Mouse (Mus musculus): ENCODE measurements at regions not wholly inside any gene's neighbourhood (a gene's known extent, or its start where the extent isn't known, plus 50 kb on each side); places are given as distances from the start of the nearest gene placed in this dataset.
A peak's percentile ranks its signal among the peaks of the same experiment; 100 is the strongest.

GRCm38 (mm10) chr7:95810096-95810495 lies 360.9 kb upstream of the Tenm4 start:
- no peak for DNase-seq
- intact Hi-C loops (cut with DNase I), result no loop called here

GRCm38 (mm10) chr7:95814865-95815264 lies 356.2 kb upstream of the Tenm4 start:
- no peak for DNase-seq
- intact Hi-C loops (cut with DNase I), result no loop called here

GRCm38 (mm10) chr7:95823539-95823938 lies 347.5 kb upstream of the Tenm4 start:
- intact Hi-C loops (cut with DNase I), result no loop called here
- DNase-seq, result no peak

- intact Hi-C loops (cut with DNase I), result no loop called here
- DNase-seq, result no peak
These were observed 341.2 kb upstream of the Tenm4 start for GRCm38 (mm10) chr7:95829889-95830288.

GRCm38 (mm10) chr7:95834236-95834919 lies 336.7 kb upstream of the Tenm4 start:
- intact Hi-C loops (cut with DNase I), result no loop called here
- no peak for DNase-seq

- intact Hi-C loops (cut with DNase I), result no loop called here
- no peak for DNase-seq
These were observed 330.6 kb upstream of the Tenm4 start for GRCm38 (mm10) chr7:95840476-95840875.

- DNase-seq, result no peak
- intact Hi-C loops (cut with DNase I), result no loop called here
These were observed 321.2 kb upstream of the Tenm4 start for GRCm38 (mm10) chr7:95849874-95850273.

- no peak for DNase-seq
- intact Hi-C loops (cut with DNase I), result no loop called here
These were observed 318.4 kb upstream of the Tenm4 start for GRCm38 (mm10) chr7:95852630-95853029.

GRCm38 (mm10) chr7:95853225-95853812 lies 317.7 kb upstream of the Tenm4 start:
- intact Hi-C loops (cut with DNase I), result no loop called here
- no peak for DNase-seq

- DNase-seq, result no peak
- intact Hi-C loops (cut with DNase I), result no loop called here
These were observed 312.8 kb upstream of the Tenm4 start for GRCm38 (mm10) chr7:95858247-95858646.

- no peak for DNase-seq
- intact Hi-C loops (cut with DNase I), result no loop called here
These were observed 306.8 kb upstream of the Tenm4 start for GRCm38 (mm10) chr7:95864233-95864632.

- DNase-seq, result peak; percentile 11
- intact Hi-C loops (cut with DNase I), result no loop called here
These were observed 305.8 kb upstream of the Tenm4 start for GRCm38 (mm10) chr7:95865270-95865669.

GRCm38 (mm10) chr7:95868753-95869152 lies 302.3 kb upstream of the Tenm4 start:
- intact Hi-C loops (cut with DNase I), result no loop called here

GRCm38 (mm10) chr7:95880576-95881267 lies 290.3 kb upstream of the Tenm4 start:
- intact Hi-C loops (cut with DNase I), result no loop called here
- DNase-seq, result no peak

More at GRCm38 (mm10) chr7:95868753-95869152, 302.3 kb upstream of the Tenm4 start:
- no peak for DNase-seq

- intact Hi-C loops (cut with DNase I), result no loop called here
- no peak for DNase-seq
These were observed 269.5 kb upstream of the Tenm4 start for GRCm38 (mm10) chr7:95901524-95901923.

GRCm38 (mm10) chr7:95914406-95915080 lies 256.5 kb upstream of the Tenm4 start:
- no peak for DNase-seq
- intact Hi-C loops (cut with DNase I), result no loop called here

- no peak for DNase-seq
- intact Hi-C loops (cut with DNase I), result no loop called here
These were observed 251.1 kb upstream of the Tenm4 start for GRCm38 (mm10) chr7:95919932-95920331.

GRCm38 (mm10) chr7:95924805-95925204 lies 246.2 kb upstream of the Tenm4 start:
- intact Hi-C loops (cut with DNase I), result no loop called here
- no peak for DNase-seq

GRCm38 (mm10) chr7:95926119-95927039 lies 244.7 kb upstream of the Tenm4 start:
- intact Hi-C loops (cut with DNase I), result no loop called here
- peak; percentile 28 for DNase-seq

- intact Hi-C loops (cut with DNase I), result no loop called here
- no peak for DNase-seq
These were observed 234.4 kb upstream of the Tenm4 start for GRCm38 (mm10) chr7:95936599-95936998.

Measured in left cerebral cortex, postnatal 4 days (tissue).